Mouse (Mus musculus) common myeloid progenitor, adult 5-6 weeks (primary cell): ENCODE results near the gene Dyrk1a. TPM values are rescaled to one million over a fixed set of nuclear protein-coding genes. Genes with fewer than 3 reads are reported as not detected.

Source experiments
- ATAC-seq: replicated peaks from 2 replicates; pipeline ENCODE4 v1.8.0; 2016; ENCODE audit warnings: low read depth, mild to moderate bottlenecking, moderate TSS enrichment, inconsistent platforms; ENCODE audit not compliant: poor library complexity, severe bottlenecking
- total RNA-seq: library from RNA; stranded (forward); fragments of 200-1000, 187-1606 nt; gene quantifications from 2 replicates; pipeline ENCODE4 v1.2.3, GENCODE M21; 2017

Dyrk1a gene
- total RNA-seq, 1 experiment from 2014 or later = 77.1 TPM

DNA sequence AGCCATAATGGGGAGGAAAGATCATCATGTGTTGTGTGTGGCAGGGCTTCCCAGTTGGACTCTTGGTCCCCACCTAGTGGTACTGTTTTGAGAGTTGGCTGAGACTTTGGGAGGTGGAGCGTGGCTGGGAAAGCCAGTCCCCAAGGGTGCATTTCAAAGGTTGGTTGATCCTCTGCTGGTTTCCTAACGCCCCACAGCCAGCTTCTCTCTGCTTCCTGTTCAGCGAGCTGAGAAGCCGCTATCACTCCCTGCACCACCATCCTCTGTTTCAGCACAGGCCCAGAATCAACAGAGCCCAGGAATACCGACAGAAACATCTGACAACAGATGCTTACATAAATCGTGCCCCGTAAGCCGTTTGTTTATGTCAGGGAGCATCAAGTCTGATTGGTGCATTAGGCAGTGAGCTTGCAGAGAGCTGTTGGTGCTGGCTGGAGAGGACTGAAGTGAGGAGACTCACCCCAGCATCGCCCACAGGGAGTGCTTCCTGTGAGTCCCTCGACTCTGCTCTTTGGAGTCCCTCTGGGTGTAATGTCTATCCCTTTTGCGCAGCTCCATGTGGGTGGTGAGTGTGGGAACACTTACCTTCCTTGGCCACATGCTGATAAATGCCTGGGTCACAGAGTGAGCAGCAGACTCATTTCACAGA, 174.2 kb downstream of the Dyrk1a start:
- ATAC-seq = peak; percentile 95

DNA sequence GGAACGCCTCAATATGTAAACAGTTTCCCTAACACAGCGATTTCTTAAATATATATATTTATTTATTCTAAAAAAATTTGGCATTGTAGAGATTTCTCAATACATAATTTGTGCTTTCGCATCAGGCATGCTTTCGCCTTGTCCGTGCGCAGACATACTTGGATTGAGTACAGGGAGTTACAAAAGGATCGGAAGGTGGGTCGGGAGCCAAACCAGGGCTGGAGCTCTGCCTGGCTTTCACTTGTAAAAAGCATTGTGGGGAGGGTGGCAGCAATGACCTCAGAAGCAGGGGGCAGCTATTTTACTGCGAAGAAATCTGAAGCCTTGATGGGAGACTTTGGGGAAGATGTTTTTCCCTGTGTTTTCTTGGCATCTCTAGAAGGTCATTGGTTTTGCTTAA, 175.2 kb downstream of the Dyrk1a start:
- no peak for ATAC-seq

Other genes with a start within 250 kb of the Dyrk1a start
- not detected in 2 replicates for gene Ripply3, start 241.6 kb upstream of the Dyrk1a start, total RNA-seq
- 243 and 254 TPM in 2 replicates for gene Ttc3, start 199.4 kb upstream of the Dyrk1a start, total RNA-seq
- gene Pigp, start 198.2 kb upstream of the Dyrk1a start, total RNA-seq = 15.8 and 31.0 TPM in 2 replicates
- 9.3 and 20.8 TPM in 2 replicates for gene Vps26c, start 43.2 kb upstream of the Dyrk1a start, total RNA-seq